Mouse (Mus musculus) forebrain, embryonic 16.5 days (tissue): ENCODE results near the gene Gm44502. TPM values are rescaled to one million over a fixed set of nuclear protein-coding genes. Genes with fewer than 3 reads are reported as not detected.

Source experiments
- ATAC-seq: fragments of 200-750 bp; cut with Nextera tagmentation; 2 replicates; pipeline ENCODE4 v1.8.0; 2017; ENCODE audit warnings: mild to moderate bottlenecking, moderate library complexity
- H3K27ac ChIP-seq: fragments of 300-500 bp; sonication (generic); 2 replicates; pipeline ENCODE4 v1.5.1; 2014; ENCODE audit warnings: low read length, control low read depth
- H3K27me3 ChIP-seq: fragments of 300-500 bp; sonication (generic); replicated peaks from 2 replicates; pipeline ENCODE4 v1.6.1; 2014; ENCODE audit warnings: low read length; ENCODE audit not compliant: control insufficient read depth, insufficient read depth
- H3K36me3 ChIP-seq: fragments of 300-500 bp; sonication (generic); 2 replicates; pipeline ENCODE4 v1.6.1; 2014; ENCODE audit not compliant: control insufficient read depth, insufficient read depth
- H3K4me1 ChIP-seq: fragments of 300-500 bp; sonication (generic); replicated peaks from 2 replicates; pipeline ENCODE4 v1.6.1; 2014; ENCODE audit warnings: low read length; ENCODE audit not compliant: control insufficient read depth, insufficient read depth
- H3K4me2 ChIP-seq: fragments of 300-500 bp; sonication (generic); 2 replicates; pipeline ENCODE4 v1.6.1; 2014; ENCODE audit warnings: mild to moderate bottlenecking, low read length, control low read depth
- H3K4me3 ChIP-seq: fragments of 300-500 bp; sonication (generic); replicated peaks from 2 replicates; pipeline ENCODE4 v1.5.1; 2014; ENCODE audit warnings: mild to moderate bottlenecking, low read length, control low read depth
- H3K9ac ChIP-seq: fragments of 300-500 bp; sonication (generic); replicated peaks from 2 replicates; pipeline ENCODE4 v1.6.1; 2014; ENCODE audit warnings: low read depth, low read length, control low read depth
- H3K9me3 ChIP-seq: fragments of 300-500 bp; sonication (generic); 2 replicates; pipeline ENCODE4 v1.6.1; 2016; ENCODE audit warnings: low read length; ENCODE audit not compliant: control insufficient read depth
- WGBS: fragments of 180-500 bp; shearing (Covaris S2); extraction: QIAGEN DNeasy Blood & Tissue Kit; methylation state at CpG from one replicate; pipeline ENCODE4 v1.1.7; 2014; 5-methylcytosine and 5-hydroxymethylcytosine counted together
- polyA plus RNA-seq: library from polyadenylated mRNA; unstranded; fragments of >200 nt; fragmentation: Nextera tagmentation; extraction: Ambion mirVana; gene quantifications from 2 replicates; pipeline ENCODE4 v1.2.1, GENCODE M21; 2015

The Gm44502 gene
- polyA plus RNA-seq, 1 experiment from 2014 or later, result not detected

- no peak overlapping the region for H3K9ac ChIP-seq
- H3K27me3 ChIP-seq, result no peaks in the 10 kb centered on the region
- H3K36me3 ChIP-seq, result no peaks in the 10 kb centered on the region
- H3K9me3 ChIP-seq, result no peaks in the 10 kb centered on the region
- ATAC-seq, result no peak
- 87% methylated on average over 10 of the region's 10 CpGs for WGBS
- no peak overlapping the region for H3K27ac ChIP-seq
- H3K4me3 ChIP-seq, result no peak overlapping the region
- no peak overlapping the region for H3K4me2 ChIP-seq
- H3K4me1 ChIP-seq, result no peaks in the 10 kb centered on the region
Observed at GRCm38 (mm10) chr15:89390081-89390480, 39.4 kb downstream of the Gm44502 start.

DNA sequence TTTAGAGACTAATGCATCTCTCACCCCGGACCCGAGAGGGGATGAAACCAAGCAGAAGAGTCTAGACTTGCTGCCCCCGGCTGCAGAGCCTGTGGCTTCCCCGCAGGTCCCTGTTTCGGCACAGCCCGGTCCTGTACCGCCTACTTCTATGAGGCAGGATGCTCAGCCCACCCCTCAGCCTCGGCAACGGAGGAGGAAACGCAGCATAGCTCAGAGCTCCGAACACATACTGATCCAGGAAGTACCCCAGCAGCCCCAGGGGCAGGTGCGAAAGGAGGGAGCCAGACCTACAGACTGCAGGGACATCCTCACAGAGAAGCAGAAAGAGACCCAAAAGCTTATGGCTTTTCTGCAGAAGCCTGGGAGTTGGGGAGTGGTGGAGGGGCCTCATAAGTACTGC is 42.4 kb downstream of the Gm44502 start:
- H3K4me2 ChIP-seq, result no peak overlapping the region
- ATAC-seq, result no peak
- H3K9ac ChIP-seq, result no peak overlapping the region
- H3K27ac ChIP-seq, result no peak overlapping the region
- no peaks in the 10 kb centered on the region for H3K36me3 ChIP-seq
- no peaks in the 10 kb centered on the region for H3K4me1 ChIP-seq
- no peaks in the 10 kb centered on the region for H3K27me3 ChIP-seq
- WGBS, result 57% methylated on average over 12 of the region's 12 CpGs
- no peak overlapping the region for H3K4me3 ChIP-seq
- no peaks in the 10 kb centered on the region for H3K9me3 ChIP-seq

DNA sequence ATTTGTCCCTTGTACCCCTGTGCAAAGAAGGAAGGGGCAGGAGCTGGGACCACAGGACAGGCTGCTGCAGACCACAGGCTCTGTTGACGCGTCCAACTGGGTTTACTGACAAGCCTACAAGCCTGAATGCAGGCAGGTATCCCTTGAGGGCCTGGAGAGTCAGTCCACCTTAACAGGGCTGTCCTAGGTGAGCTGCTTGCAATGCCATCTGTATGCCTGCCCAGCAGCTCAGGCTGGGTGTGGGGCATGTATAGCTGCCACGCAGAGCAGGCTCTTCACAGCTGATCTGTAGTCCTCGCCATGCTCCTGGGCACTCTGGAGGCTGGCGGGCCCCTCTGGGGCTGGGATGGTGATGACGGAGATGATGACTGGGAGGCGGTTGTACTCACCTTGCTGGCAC is 44.9 kb downstream of the Gm44502 start, which contains the start of gene Klhdc7b:
Gene Klhdc7b (plus strand): TSS at position 301 of the 400 bp plus-strand sequence.
- Histone ChIP-seq H3K4me2 (no peak within 1 kb of the TSS), H3K36me3 (no peaks in the 10 kb centered on the region), H3K4me1 (no peaks in the 10 kb centered on the region), H3K27me3 (peaks cover 4% of the 10 kb centered on the region), H3K9me3 (no peaks in the 10 kb centered on the region), H3K27ac (no peak within 1 kb of the TSS), H3K4me3 (no peak within 1 kb of the TSS), H3K9ac (no peak within 1 kb of the TSS)
- 90% methylated on average over 7 of the region's 7 CpGs for WGBS
- ATAC-seq, result no peak

DNA sequence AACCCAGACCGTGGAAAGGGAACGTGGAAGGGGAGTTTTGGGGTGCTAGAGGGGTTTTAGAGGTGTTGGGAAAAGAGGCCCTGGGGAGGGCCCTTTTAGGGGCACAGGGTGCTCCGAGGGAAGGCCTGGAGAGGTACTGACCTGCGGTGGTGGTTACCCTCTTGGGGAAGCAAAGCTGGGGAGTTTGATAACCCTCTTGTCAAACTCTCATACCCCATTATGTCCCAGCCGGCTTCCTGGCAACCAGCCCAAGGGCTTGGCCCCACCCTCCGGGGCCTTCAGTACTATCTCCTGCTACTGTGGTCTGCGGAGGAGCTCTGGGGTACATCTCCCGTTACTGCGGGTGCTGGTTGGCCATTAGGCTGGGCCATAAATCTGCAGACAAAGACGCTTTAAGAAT is 50.1 kb downstream of the Gm44502 start:
- ATAC-seq, result no peak
- Histone ChIP-seq H3K4me3 (peak overlapping the region; percentile 38), H3K36me3 (no peaks in the 10 kb centered on the region), H3K9ac (no peak overlapping the region; the same call in 1 of the 2 replicates), H3K9me3 (no peaks in the 10 kb centered on the region), H3K4me2 (peak overlapping the region; percentile 62), H3K4me1 (peaks cover 15% of the 10 kb centered on the region), H3K27ac (no peak overlapping the region), H3K27me3 (peaks cover 40% of the 10 kb centered on the region)
- WGBS, result 17% methylated on average over 10 of the region's 10 CpGs

- Histone ChIP-seq H3K4me2 (peak within 1 kb of the TSS; percentile 62), H3K9ac (peak within 1 kb of the TSS; percentile 46), H3K4me1 (peaks cover 19% of the 10 kb centered on the region), H3K4me3 (peak within 1 kb of the TSS; percentile 38), H3K9me3 (no peaks in the 10 kb centered on the region), H3K27ac (no peak within 1 kb of the TSS), H3K36me3 (no peaks in the 10 kb centered on the region), H3K27me3 (peaks cover 40% of the 10 kb centered on the region)
- no peak for ATAC-seq
- WGBS, result under 1% methylated on average over 33 of the region's 33 CpGs
Observed at GRCm38 (mm10) chr15:89378831-89379401, 50.6 kb downstream of the Gm44502 start, which contains the start of gene Odf3b. TSS of gene Odf3b (minus strand) at chr15:89379282.

- WGBS, result 12% methylated on average over 46 of the region's 46 CpGs
- Histone ChIP-seq H3K27ac (no peak overlapping the region), H3K4me2 (peak overlapping the region; percentile 62), H3K9ac (peak overlapping the region; percentile 46), H3K9me3 (no peaks in the 10 kb centered on the region), H3K27me3 (peaks cover 40% of the 10 kb centered on the region), H3K4me1 (peaks cover 20% of the 10 kb centered on the region), H3K4me3 (peak overlapping the region; percentile 38), H3K36me3 (no peaks in the 10 kb centered on the region)
- ATAC-seq, result no peak
Observed at GRCm38 (mm10) chr15:89377938-89378828, 51.3 kb downstream of the Gm44502 start.

GRCm38 (mm10) chr15:89377362-89377761 is 52.1 kb downstream of the Gm44502 start:
- 7% methylated on average over 18 of the region's 18 CpGs for WGBS
- H3K4me3 ChIP-seq, result no peak overlapping the region
- H3K4me1 ChIP-seq, result peaks cover 27% of the 10 kb centered on the region
- ATAC-seq, result no peak
- H3K9ac ChIP-seq, result no peak overlapping the region
- H3K4me2 ChIP-seq, result no peak overlapping the region
- no peaks in the 10 kb centered on the region for H3K9me3 ChIP-seq
- peaks cover 4% of the 10 kb centered on the region for H3K36me3 ChIP-seq
- no peak overlapping the region for H3K27ac ChIP-seq
- H3K27me3 ChIP-seq, result peaks cover 40% of the 10 kb centered on the region

- Histone ChIP-seq H3K4me2 (no peak within 1 kb of the TSS), H3K4me1 (peaks cover 27% of the 10 kb centered on the region), H3K4me3 (no peak within 1 kb of the TSS), H3K27ac (no peak within 1 kb of the TSS), H3K36me3 (peaks cover 7% of the 10 kb centered on the region), H3K27me3 (peaks cover 40% of the 10 kb centered on the region), H3K9ac (no peak within 1 kb of the TSS), H3K9me3 (no peaks in the 10 kb centered on the region)
- ATAC-seq, result no peak
- 21% methylated on average over 16 of the region's 16 CpGs for WGBS
Observed at GRCm38 (mm10) chr15:89376957-89377356, 52.5 kb downstream of the Gm44502 start, which contains the start of gene Tymp. TSS of gene Tymp (minus strand) at chr15:89377039.

- H3K36me3 ChIP-seq, result peaks cover 13% of the 10 kb centered on the region
- H3K27me3 ChIP-seq, result peaks cover 40% of the 10 kb centered on the region
- no peak overlapping the region for H3K4me3 ChIP-seq
- peaks cover 27% of the 10 kb centered on the region for H3K4me1 ChIP-seq
- no peak overlapping the region for H3K27ac ChIP-seq
- H3K9ac ChIP-seq, result no peak overlapping the region
- H3K9me3 ChIP-seq, result no peaks in the 10 kb centered on the region
- 83% methylated on average over 7 of the region's 7 CpGs for WGBS
- H3K4me2 ChIP-seq, result no peak overlapping the region
- no peak for ATAC-seq
Observed at GRCm38 (mm10) chr15:89376040-89376439, 53.5 kb downstream of the Gm44502 start.
